Mouse (Mus musculus) hematopoietic stem cell, adult 5-6 weeks (primary cell): ENCODE measurements around the gene Tnni3k. TPM values are rescaled to one million over a fixed set of nuclear protein-coding genes. Genes with fewer than 3 reads are reported as not detected.

Experiments
- ATAC-seq, 2 experiments: fragments of 125-278 bp in 1 of 2; replicated peaks in 1 of 2; 2 replicates each; pipeline ENCODE4 v1.8.0; 2016 to 2017; ENCODE audit warnings: inconsistent platforms in 2 of 2, mild to moderate bottlenecking in 2 of 2, moderate number of reproducible peaks in 2 of 2, low read depth in 1 of 2, moderate TSS enrichment in 1 of 2; ENCODE audit not compliant: low FRiP score in 2 of 2, poor library complexity in 2 of 2, severe bottlenecking in 2 of 2, insufficient read depth in 1 of 2, low TSS enrichment in 1 of 2
- total RNA-seq: library from RNA; stranded (forward); fragments of 172-1452, 232-1000 nt; gene quantifications from 2 replicates; pipeline ENCODE4 v1.2.3, GENCODE M21; 2017

Gene Tnni3k
- total RNA-seq, 1 experiment from 2014 or later = not detected

GRCm38 (mm10) chr3:154811281-154811680 is 243.9 kb downstream of the Tnni3k start:
- no peak for ATAC-seq

DNA sequence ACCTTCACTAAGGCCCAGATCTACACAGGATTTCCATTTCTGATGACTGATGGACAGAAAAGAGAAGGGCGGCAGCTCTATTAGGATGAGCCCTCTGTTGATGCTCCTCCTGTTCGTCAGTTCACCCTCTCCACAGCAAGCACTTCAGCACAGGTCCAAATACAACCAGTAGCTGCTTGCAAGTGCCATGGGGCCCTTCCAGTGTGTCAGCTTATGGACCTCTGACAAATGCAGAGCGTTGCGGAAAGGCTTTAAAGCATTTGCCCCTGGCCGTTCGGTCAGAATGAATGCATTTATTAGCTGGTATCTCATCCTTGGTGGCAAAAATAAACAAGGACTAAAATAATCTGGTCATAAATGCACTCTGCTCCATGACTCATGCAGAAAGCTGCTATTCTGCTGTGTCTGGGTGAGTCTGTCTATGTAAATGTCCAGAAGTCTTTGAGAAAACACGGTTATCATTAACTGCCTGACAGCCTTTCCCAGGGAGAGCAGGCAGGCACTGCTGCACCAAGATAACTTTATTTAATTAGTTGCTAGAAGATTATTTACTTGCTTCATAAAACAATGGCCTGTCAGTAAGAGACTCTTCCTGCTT is 244.8 kb downstream of the Tnni3k start:
- no peak for ATAC-seq

DNA sequence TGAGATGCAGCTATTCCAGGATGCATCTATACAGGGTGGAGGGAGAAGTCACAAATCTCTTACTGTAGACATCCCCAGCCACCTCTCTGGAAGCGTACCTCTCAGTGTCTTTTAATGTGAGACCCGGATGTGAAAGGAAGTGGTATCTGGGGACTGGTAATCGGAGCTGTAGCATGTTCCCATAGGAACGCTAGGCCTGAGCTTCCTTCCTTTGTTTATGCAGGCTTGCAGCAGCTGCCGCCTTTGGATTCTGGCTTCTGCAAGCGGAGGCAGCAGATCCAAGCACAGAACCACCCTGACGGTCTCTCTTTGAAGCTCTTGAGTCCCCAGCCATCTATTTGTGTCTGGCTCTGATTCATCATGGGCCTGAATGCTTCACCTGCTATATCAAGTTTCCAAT is 248.6 kb downstream of the Tnni3k start:
- no peak for ATAC-seq

DNA sequence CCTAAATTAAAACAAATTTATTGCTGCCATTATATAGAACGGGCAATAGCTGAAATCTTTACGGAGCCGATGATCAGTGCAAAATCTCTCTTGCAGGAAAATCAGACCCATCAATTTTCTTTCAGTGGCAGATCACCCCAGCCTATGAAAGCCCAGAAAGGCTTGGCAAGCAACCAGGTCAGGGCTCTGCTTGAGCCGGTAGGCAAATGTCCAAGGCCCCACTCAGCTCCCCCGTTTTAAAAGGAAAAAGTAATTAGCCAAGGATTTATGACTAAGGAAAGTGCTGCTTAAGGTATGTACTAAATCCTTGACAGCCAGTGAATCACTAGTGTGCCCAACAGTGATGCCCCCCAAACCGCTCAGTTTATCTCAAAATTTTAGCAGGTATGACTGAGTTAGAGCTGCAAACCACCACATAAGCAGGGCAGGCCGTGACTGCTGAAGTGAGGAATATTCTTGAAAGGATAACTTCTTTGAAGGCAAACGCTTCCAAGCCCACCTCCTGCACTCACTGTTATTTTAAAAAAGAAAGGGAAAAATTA is 254.2 kb downstream of the Tnni3k start:
- ATAC-seq = no peak

GRCm38 (mm10) chr3:154800454-154800853 is 254.8 kb downstream of the Tnni3k start:
- ATAC-seq = no peak

GRCm38 (mm10) chr3:154798806-154799205 is 256.4 kb downstream of the Tnni3k start:
- no peak for ATAC-seq

- ATAC-seq = no peak
Measured at GRCm38 (mm10) chr3:154793571-154793970, 261.6 kb downstream of the Tnni3k start.

DNA sequence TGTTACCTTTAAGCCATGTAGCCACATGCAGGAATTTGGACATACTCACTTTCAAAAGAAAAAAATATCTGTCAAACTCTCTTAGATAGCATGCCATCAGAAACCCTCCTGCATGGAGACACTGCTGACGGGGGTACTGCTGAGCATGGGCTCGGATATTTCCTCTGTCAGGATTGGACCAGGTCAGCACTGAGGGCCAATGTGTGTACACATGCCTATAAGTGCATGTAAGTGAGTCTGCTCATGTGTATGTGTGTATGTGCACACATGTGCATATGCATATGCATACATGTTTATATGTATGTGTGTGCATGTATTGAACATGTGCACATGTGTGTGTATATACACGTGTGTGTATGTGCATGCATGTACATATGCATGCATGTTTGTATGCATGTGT is 267.6 kb downstream of the Tnni3k start:
- no peak for ATAC-seq

- ATAC-seq = no peak
Measured at GRCm38 (mm10) chr3:154786354-154786753, 268.9 kb downstream of the Tnni3k start.

DNA sequence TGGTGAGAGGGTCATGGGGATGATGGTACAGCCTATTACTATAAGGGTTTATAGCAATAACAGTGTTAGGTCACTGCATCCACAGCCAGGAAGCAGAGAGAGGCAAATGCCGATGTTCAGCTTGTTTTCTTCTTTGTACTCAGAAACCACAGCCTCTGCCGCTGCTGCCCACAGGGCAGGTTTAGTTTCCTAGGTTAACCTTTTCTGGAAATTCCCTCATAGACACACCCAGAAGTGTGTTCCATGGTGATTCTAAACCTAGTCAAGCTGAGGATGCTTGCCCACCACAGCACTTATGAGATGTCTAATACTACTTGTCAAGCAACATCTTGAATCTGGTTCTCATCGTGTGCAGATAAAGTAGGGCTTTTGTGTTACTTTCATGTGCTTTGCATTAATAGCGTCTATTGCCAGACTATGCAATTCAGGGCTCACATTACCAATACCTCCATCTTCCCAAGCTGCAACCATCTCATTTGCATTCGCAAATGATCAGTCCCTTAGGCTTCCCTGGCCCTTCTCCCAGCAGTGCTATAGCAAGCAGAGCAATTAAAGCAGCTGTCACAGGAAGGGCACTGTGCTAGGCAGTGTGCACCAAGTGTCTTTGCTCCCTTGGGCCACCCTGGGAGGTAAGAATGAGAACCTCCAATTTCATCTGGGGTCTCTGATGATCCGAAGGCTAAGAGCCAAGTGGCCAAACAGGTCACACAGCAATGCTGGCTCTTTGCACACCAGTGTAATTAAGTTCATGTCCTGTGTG is 276.2 kb downstream of the Tnni3k start:
- ATAC-seq = no peak

- ATAC-seq = no peak
Measured at GRCm38 (mm10) chr3:154771651-154772050, 283.6 kb downstream of the Tnni3k start.

DNA sequence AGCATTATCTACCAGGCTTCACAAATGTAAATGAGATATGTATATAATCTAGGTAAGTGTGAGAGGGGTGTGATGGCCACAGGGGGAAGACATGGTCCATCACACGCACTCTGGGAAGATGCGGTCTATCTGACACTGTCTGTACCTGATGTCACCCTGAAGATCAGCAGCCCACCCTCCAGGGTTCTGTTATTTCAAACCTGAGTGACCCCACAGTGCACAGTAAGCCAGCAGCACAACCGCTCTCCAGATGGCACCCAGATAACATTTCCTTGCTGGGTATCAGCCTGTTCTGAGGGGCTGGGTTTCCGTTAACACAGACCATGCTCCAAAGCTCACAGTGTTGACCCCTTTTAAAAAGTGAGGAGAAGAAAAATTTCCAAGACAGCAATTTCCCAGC is 288.9 kb downstream of the Tnni3k start:
- no peak for ATAC-seq

DNA sequence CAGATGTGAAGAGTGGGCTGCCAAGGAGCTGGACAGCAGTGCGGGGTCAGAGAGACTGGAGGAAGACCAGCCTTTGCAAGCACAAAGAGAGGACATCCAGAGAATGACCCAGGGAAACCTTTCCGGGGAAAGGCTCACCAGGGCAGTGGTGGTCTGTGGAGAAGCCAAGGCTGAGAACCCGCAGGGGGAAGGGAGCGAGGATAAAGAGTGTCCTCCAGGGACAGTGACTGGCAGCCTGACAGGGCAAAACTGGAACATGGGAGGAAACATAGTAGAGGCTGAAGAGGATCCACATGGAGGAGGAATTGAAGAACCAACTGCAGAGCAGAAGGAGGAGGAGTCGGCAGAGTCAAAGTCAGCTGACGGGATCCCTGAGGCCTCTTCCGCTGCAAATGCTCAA is 291.1 kb downstream of the Tnni3k start:
- ATAC-seq = no peak

DNA sequence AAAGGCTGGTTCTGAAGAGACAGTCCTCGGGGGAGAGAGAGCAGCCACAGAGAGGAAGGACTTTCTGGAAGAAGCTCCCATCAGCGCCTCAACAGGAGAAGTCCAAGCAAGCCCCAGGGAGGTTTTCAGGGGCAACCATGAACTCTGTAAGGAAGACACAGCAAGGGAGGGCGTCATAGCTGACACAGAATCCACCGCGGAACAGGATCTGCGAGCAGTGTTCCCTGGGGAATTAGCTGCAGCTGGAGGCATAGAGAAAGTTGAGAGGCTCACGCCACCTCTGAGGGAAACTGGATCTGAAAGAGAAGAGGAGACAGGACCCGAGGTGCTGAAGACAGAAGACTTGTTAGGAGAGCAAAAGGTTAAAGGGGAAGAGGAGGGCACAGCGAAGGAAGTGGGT is 291.8 kb downstream of the Tnni3k start:
- ATAC-seq = no peak

DNA sequence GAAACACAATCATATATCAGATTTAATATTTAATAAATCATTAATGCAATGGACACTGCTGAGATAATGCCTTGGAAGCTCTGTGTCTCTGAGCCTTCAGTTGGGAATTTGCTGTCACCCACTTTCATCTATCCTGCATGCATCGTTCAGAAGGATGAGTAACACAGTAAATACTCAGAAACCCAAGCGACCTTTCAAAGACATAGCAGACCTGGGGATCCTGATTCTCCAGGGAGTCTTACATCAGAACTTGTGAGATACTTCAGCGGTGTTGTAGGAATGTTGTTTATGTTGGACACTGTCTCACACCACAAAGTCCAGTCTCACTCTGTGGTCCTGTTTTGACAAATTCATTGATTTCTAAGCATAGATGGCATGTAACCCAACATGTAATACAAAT is 294.1 kb downstream of the Tnni3k start:
- no peak for ATAC-seq

GRCm38 (mm10) chr3:154758089-154758488 is 297.1 kb downstream of the Tnni3k start:
- ATAC-seq = no peak

DNA sequence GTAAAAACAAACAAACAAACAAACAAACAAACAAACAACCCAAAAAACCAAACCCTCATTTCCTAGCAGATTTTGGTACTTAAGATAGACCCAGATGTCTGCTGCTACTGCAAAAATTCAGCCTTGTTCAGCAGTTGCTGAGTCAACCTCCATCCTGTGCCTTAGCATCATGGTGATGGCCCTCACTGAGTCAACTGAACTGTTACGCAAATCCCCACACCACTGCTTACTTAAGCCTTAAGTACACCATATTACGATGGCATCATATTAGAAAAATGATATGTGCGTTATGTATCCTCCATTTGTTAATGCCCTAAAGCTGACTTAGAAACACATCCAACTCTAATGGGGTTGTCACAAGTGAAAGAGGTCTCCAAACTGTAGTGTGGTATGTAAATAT is 300.0 kb downstream of the Tnni3k start:
- ATAC-seq = no peak

GRCm38 (mm10) chr3:154754505-154754904 is 300.7 kb downstream of the Tnni3k start:
- ATAC-seq = no peak

GRCm38 (mm10) chr3:154744317-154744716 is 310.9 kb downstream of the Tnni3k start:
- no peak for ATAC-seq
